Mouse (Mus musculus) forebrain, embryonic 11.5 days (tissue): ENCODE measurements at regions not wholly inside any gene's neighbourhood (a gene's known extent, or its start where the extent isn't known, plus 50 kb on each side); places are given as distances from the start of the nearest gene placed in this dataset.

ENCODE experiments used
- ATAC-seq: fragments of 200-750 bp; cut with Nextera tagmentation; replicated peaks from 2 replicates; pipeline ENCODE4 v1.8.0; 2017; ENCODE audit warnings: moderate TSS enrichment; ENCODE audit not compliant: low FRiP score
- DNase-seq: peaks from one replicate; pipeline ENCODE4 v3.0.0-alpha.2; 2017; ENCODE audit warnings: low spot score
- H3K27ac ChIP-seq: fragments of 300-500 bp; sonication (generic); 2 replicates; pipeline ENCODE4 v1.5.1; 2014; ENCODE audit warnings: low read depth, low read length
- H3K27me3 ChIP-seq: fragments of 300-500 bp; sonication (generic); 2 replicates; pipeline ENCODE4 v1.6.1; 2014; ENCODE audit warnings: mild to moderate bottlenecking, low read length, mixed read lengths; ENCODE audit not compliant: control insufficient read depth, insufficient read depth
- H3K36me3 ChIP-seq: fragments of 300-500 bp; sonication (generic); 2 replicates; pipeline ENCODE4 v1.6.1; 2014; ENCODE audit warnings: mild to moderate bottlenecking, low read length, moderate library complexity, mixed read lengths; ENCODE audit not compliant: control insufficient read depth, insufficient read depth
- H3K4me1 ChIP-seq: fragments of 300-500 bp; sonication (generic); replicated peaks from 2 replicates; pipeline ENCODE4 v1.6.1; 2014; ENCODE audit warnings: low read length, mixed read lengths; ENCODE audit not compliant: control insufficient read depth, insufficient read depth
- H3K4me2 ChIP-seq: fragments of 300-500 bp; sonication (generic); 2 replicates; pipeline ENCODE4 v1.6.1; 2014; ENCODE audit warnings: low read depth, mild to moderate bottlenecking, low read length, moderate library complexity, mixed read lengths; ENCODE audit not compliant: severe bottlenecking
- H3K4me3 ChIP-seq: fragments of 300-500 bp; sonication (generic); 2 replicates; pipeline ENCODE4 v1.5.1; 2014; ENCODE audit warnings: low read depth, low read length
- H3K9ac ChIP-seq: fragments of 300-500 bp; sonication (generic); 2 replicates; pipeline ENCODE4 v1.6.1; 2014; ENCODE audit warnings: low read length
- H3K9me3 ChIP-seq: fragments of 300-500 bp; sonication (generic); 2 replicates; pipeline ENCODE4 v1.6.1; 2016; ENCODE audit warnings: low read length, mixed read lengths; ENCODE audit not compliant: control insufficient read depth
- WGBS: fragments of 180-500 bp; shearing (Covaris S2); extraction: QIAGEN DNeasy Blood & Tissue Kit; methylation state at CpG from one replicate; pipeline ENCODE4 v1.1.7; 2014; 5-methylcytosine and 5-hydroxymethylcytosine counted together

- ATAC-seq (no peak), DNase-seq (no peak)
- no peaks in the 10 kb centered on the region for H3K36me3 ChIP-seq
- no peaks in the 10 kb centered on the region for H3K9me3 ChIP-seq
- H3K4me1 ChIP-seq, result no peaks in the 10 kb centered on the region; the same call in 1 of the 2 replicates
- no peak overlapping the region for H3K27ac ChIP-seq
- no peak overlapping the region for H3K4me3 ChIP-seq
- H3K4me2 ChIP-seq, result no peak overlapping the region
- H3K27me3 ChIP-seq, result no peaks in the 10 kb centered on the region
- no peak overlapping the region for H3K9ac ChIP-seq
Measured at GRCm38 (mm10) chr5:12639549-12639948, 256.4 kb downstream of the Sema3d start.

GRCm38 (mm10) chr5:12646269-12646668, 263.1 kb downstream of the Sema3d start:
- DNase-seq, result no peak
- Histone ChIP-seq H3K27ac (no peak overlapping the region), H3K4me1 (no peaks in the 10 kb centered on the region), H3K4me2 (no peak overlapping the region), H3K9ac (no peak overlapping the region), H3K9me3 (no peaks in the 10 kb centered on the region), H3K27me3 (no peaks in the 10 kb centered on the region), H3K4me3 (no peak overlapping the region), H3K36me3 (no peaks in the 10 kb centered on the region)
- no peak for ATAC-seq
- WGBS, result 78% methylated on average over 2 of the region's 2 CpGs

- DNase-seq (no peak), ATAC-seq (no peak)
- Histone ChIP-seq H3K4me1 (no peaks in the 10 kb centered on the region), H3K27ac (no peak overlapping the region), H3K4me3 (no peak overlapping the region), H3K4me2 (no peak overlapping the region), H3K27me3 (no peaks in the 10 kb centered on the region), H3K9me3 (no peaks in the 10 kb centered on the region), H3K36me3 (no peaks in the 10 kb centered on the region), H3K9ac (no peak overlapping the region)
- 94% methylated on average over 2 of the region's 2 CpGs for WGBS
Measured at GRCm38 (mm10) chr5:12673666-12674065, 290.5 kb downstream of the Sema3d start.

- Histone ChIP-seq H3K27me3 (no peaks in the 10 kb centered on the region), H3K4me2 (no peak overlapping the region), H3K9me3 (no peaks in the 10 kb centered on the region), H3K4me3 (no peak overlapping the region), H3K4me1 (no peaks in the 10 kb centered on the region), H3K27ac (no peak overlapping the region), H3K9ac (no peak overlapping the region), H3K36me3 (no peaks in the 10 kb centered on the region)
- 95% methylated on average over 4 of the region's 4 CpGs for WGBS
- DNase-seq, result no peak
- no peak for ATAC-seq
Measured at GRCm38 (mm10) chr5:12674134-12674533, 290.9 kb downstream of the Sema3d start.

GRCm38 (mm10) chr5:12676712-12677111, 293.5 kb downstream of the Sema3d start:
- H3K4me3 ChIP-seq, result no peak overlapping the region
- no peak overlapping the region for H3K27ac ChIP-seq
- no peak overlapping the region for H3K4me2 ChIP-seq
- ATAC-seq, result no peak
- 67% methylated on average over 3 of the region's 3 CpGs for WGBS
- no peaks in the 10 kb centered on the region for H3K36me3 ChIP-seq
- no peak overlapping the region for H3K9ac ChIP-seq
- DNase-seq, result no peak
- no peaks in the 10 kb centered on the region for H3K4me1 ChIP-seq
- no peaks in the 10 kb centered on the region for H3K27me3 ChIP-seq
- no peaks in the 10 kb centered on the region for H3K9me3 ChIP-seq

GRCm38 (mm10) chr5:12714894-12715293, 331.7 kb downstream of the Sema3d start:
- H3K4me1 ChIP-seq, result no peaks in the 10 kb centered on the region
- no peak overlapping the region for H3K4me2 ChIP-seq
- 92% methylated on average over 3 of the region's 3 CpGs for WGBS
- no peak overlapping the region for H3K4me3 ChIP-seq
- H3K27me3 ChIP-seq, result no peaks in the 10 kb centered on the region
- DNase-seq, result no peak
- no peak overlapping the region for H3K27ac ChIP-seq
- ATAC-seq, result no peak
- H3K9me3 ChIP-seq, result peaks cover 4% of the 10 kb centered on the region; the same call in 1 of the 2 replicates
- H3K9ac ChIP-seq, result no peak overlapping the region
- H3K36me3 ChIP-seq, result no peaks in the 10 kb centered on the region

GRCm38 (mm10) chr5:12751514-12751913, 368.3 kb downstream of the Sema3d start:
- H3K27me3 ChIP-seq, result no peaks in the 10 kb centered on the region
- H3K27ac ChIP-seq, result no peak overlapping the region
- DNase-seq, result no peak
- WGBS, result 47% methylated on average over 5 of the region's 5 CpGs
- H3K4me1 ChIP-seq, result no peaks in the 10 kb centered on the region
- no peaks in the 10 kb centered on the region for H3K36me3 ChIP-seq
- no peak overlapping the region for H3K9ac ChIP-seq
- H3K4me3 ChIP-seq, result no peak overlapping the region
- H3K4me2 ChIP-seq, result no peak overlapping the region
- ATAC-seq, result no peak
- no peaks in the 10 kb centered on the region for H3K9me3 ChIP-seq

- H3K36me3 ChIP-seq, result no peaks in the 10 kb centered on the region
- no peak overlapping the region for H3K4me2 ChIP-seq
- no peak for DNase-seq
- no peak for ATAC-seq
- no peaks in the 10 kb centered on the region for H3K27me3 ChIP-seq
- H3K4me1 ChIP-seq, result no peaks in the 10 kb centered on the region
- H3K9ac ChIP-seq, result no peak overlapping the region
- no peak overlapping the region for H3K27ac ChIP-seq
- no peak overlapping the region for H3K4me3 ChIP-seq
- H3K9me3 ChIP-seq, result no peaks in the 10 kb centered on the region
Measured at GRCm38 (mm10) chr5:12759634-12760033, 365.6 kb upstream of the Sema3a start.

- Histone ChIP-seq H3K4me1 (no peaks in the 10 kb centered on the region), H3K27ac (no peak overlapping the region), H3K27me3 (no peaks in the 10 kb centered on the region), H3K4me3 (no peak overlapping the region), H3K36me3 (no peaks in the 10 kb centered on the region), H3K4me2 (no peak overlapping the region), H3K9ac (no peak overlapping the region), H3K9me3 (no peaks in the 10 kb centered on the region)
- ATAC-seq (no peak), DNase-seq (no peak)
- WGBS, result 66% methylated on average over 1 of the region's 1 CpGs
Measured at GRCm38 (mm10) chr5:12767383-12767782, 357.8 kb upstream of the Sema3a start.
